Mouse (Mus musculus) right cerebral cortex, adult 2 months (tissue): Measurements from ENCODE around the gene Sox15.
"Not testable (repeated sequence)": the region's sequence is repeated elsewhere in the genome, so short reads cannot be mapped to it uniquely, and the experiment has no call there.

Source experiments
- DNase-seq, 2 experiments: peaks; one replicate each; pipeline ENCODE4 v3.0.0; 2021 to 2022; ENCODE audit warnings: low spot score in 2 of 2

The Sox15 gene

DNA sequence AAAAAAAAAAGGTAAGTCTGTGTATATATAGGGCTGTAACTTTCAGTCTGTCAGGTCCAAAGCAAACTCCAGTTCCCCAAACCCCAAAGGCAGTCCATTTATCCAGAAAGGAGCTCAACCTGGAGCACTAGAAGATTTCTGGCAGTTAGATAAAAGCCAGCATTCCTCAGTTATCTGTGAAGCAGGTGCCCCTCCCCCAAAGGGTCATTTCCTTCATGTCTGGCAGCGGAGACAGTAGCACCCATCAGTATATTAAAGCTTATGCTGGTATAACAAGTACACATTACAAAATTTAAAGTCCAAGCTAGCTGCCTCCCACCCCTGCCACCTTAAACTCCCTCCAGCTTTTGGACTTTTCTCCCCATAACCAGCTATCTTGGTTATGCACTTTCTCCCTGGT, 44.5 kb downstream of the Sox15 start:
- no peak for DNase-seq

DNA sequence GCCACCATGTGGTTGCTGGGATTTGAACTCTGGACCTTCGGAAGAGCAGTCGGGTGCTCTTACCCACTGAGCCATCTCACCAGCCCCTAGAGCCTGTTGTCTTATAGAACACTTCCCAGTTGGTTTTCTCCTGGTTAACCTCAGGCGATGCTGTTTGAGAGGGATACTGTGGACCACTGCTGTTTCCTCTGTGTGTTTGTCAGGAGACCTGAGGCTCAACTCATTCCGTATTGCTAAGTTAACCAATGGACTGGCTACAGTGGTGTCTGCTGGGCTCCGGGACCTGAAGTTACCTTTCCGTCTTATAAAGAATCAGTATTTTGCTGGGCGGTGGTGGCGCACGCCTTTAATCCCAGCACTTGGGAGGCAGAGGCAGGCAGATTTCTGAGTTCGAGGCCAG, 47.8 kb downstream of the Sox15 start:
- not testable (repeated sequence) for DNase-seq

DNA sequence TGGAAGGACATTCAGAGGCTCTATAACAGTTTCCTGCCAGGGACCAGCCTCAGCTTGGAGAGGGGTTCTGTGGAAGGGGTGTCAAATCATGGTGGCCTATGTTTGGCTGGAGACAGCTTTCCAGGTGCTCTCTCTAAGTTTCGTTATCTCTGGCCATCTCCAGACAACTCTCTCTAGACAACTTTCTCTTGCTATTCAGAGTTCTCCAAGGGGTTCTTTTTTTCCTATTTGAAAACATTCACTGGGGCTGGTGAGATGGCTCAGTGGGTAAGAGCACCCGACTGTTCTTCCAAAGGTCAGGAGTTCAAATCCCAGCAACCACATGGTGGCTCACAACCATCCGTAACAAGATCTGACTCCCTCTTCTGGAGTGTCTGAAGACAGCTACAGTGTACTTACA, 48.3 kb downstream of the Sox15 start:
- DNase-seq, result not testable (repeated sequence)

DNA sequence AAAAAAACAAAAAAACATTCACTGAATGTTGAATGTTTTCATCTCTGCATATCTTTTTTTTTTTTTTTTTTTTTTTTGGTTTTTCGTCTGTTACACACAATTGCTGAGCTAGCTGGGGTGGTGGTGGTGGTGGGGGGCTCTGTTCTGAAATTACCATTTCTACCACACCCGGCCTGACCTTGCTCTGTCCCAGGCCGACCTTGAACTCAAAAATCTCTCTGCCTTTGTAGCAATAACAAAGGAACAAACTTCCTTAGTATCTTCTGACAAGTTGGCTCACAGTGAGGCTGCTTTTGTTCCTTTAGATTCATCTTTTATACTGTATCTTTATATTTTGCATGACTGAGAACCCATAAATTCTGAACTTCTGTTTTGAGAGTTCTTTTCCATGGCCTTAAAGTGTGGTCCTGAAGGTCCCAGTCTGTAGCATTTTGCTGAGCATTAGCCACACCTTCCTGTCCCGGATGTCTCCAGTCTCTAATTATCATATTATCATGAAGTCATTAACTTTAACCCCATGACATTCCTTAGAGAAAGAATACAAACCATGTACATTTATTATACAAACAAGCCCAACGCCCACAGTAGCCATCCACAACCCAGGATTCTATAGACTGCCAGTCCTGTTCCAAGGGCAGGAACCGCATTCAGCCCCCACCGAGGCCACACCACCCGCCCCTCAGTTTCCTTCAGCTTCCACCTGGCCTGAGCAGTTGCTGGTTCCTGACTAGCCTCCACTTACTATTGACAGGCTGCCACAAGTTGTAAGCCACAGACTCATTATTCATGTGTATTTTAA, 48.9 kb downstream of the Sox15 start:
- DNase-seq, result no peak

DNA sequence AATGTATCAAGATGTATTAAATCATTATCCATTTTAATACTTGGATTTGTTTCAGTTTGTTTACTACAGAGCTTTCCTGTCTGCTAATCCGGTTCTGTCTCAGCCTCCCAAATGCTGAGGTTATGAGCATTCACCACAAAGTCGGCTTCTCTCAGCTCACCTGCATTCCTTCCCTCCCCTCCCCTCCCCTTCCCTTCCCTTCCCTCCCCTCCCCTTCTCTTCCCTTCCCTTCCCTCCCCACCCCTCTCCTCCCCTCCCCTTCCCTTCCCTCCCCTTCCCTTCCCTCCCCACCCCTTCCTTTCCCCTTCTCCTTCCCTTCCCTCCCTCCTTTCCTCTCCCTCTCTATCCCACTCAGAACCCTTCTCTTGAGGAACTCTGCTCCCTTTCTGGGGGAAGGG, 49.5 kb downstream of the Sox15 start:
- DNase-seq, result no peak
